Mouse (Mus musculus) liver, embryonic 13.5 days (tissue): ENCODE results near the gene Nav2. TPM values are rescaled to one million over a fixed set of nuclear protein-coding genes. Genes with fewer than 3 reads are reported as not detected.

Source experiments
- ATAC-seq: fragments of 200-750 bp; cut with Nextera tagmentation; 2 replicates; pipeline ENCODE4 v1.8.0; 2017; ENCODE audit warnings: low read depth, mild to moderate bottlenecking, moderate number of reproducible peaks, moderate library complexity
- DNase-seq: peaks from one replicate; pipeline ENCODE4 v3.0.0; 2022
- H3K27ac ChIP-seq: fragments of 300-500 bp; sonication (generic); 2 replicates; pipeline ENCODE4 v1.5.1; 2015; ENCODE audit warnings: moderate library complexity, mild to moderate bottlenecking, inconsistent platforms
- H3K27me3 ChIP-seq: fragments of 300-500 bp; sonication (generic); 2 replicates; pipeline ENCODE4 v1.6.1; 2015; ENCODE audit warnings: mild to moderate bottlenecking, inconsistent platforms
- H3K36me3 ChIP-seq: fragments of 300-500 bp; sonication (generic); 2 replicates; pipeline ENCODE4 v1.6.1; 2015; ENCODE audit warnings: mild to moderate bottlenecking, inconsistent platforms
- H3K4me1 ChIP-seq: fragments of 300-500 bp; sonication (generic); replicated peaks from 2 replicates; pipeline ENCODE4 v1.6.1; 2015; ENCODE audit warnings: inconsistent platforms
- H3K4me2 ChIP-seq: fragments of 300-500 bp; sonication (generic); 2 replicates; pipeline ENCODE4 v1.6.1; 2015; ENCODE audit warnings: inconsistent platforms, mild to moderate bottlenecking, moderate library complexity
- H3K4me3 ChIP-seq: fragments of 300-500 bp; sonication (generic); replicated peaks from 2 replicates; pipeline ENCODE4 v1.5.1; 2015; ENCODE audit warnings: mild to moderate bottlenecking, inconsistent platforms
- H3K9ac ChIP-seq: fragments of 300-500 bp; sonication (generic); 2 replicates; pipeline ENCODE4 v1.6.1; 2015; ENCODE audit warnings: mild to moderate bottlenecking, inconsistent platforms
- H3K9me3 ChIP-seq: fragments of 300-500 bp; sonication (generic); replicated peaks from 2 replicates; pipeline ENCODE4 v1.6.1; 2016; ENCODE audit warnings: inconsistent platforms
- WGBS: fragments of 180-500 bp; shearing (Covaris S2); methylation state at CpG from one replicate; pipeline ENCODE4 v1.1.7; 2015; ENCODE audit not compliant: insufficient replicate concordance; 5-methylcytosine and 5-hydroxymethylcytosine counted together
- polyA plus RNA-seq: library from polyadenylated mRNA; unstranded; fragments of >200 nt; fragmentation: Nextera tagmentation; extraction: Ambion mirVana; gene quantifications from 2 replicates; pipeline ENCODE4 v1.2.1, GENCODE M21; 2015

Nav2 gene
- polyA plus RNA-seq, 1 experiment from 2014 or later, result 1.8 TPM

DNA sequence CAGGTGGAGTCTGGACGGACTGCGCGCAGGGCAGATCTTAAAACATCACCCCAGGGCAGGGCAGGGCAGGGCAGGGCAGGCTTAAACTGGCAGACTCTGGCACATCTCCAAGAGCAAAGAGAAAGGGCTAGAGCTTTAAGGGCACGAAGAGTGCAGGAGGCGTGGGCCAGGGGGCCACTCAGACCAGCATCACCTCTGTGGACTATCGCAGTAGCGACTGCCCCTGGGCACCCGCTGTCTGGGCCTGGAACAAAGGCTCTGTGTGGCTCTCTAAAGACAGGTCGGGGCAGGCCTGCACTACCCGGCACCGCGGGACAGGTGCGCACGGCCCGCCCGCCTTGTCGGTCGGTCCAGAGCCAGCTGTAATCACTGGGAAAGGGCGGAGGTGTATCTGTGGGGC lies 491.9 kb downstream of the Nav2 start:
- no peak for ATAC-seq
- no peak overlapping the region for H3K9ac ChIP-seq
- H3K4me2 ChIP-seq, result no peak overlapping the region
- no peaks in the 10 kb centered on the region for H3K27me3 ChIP-seq
- no peaks in the 10 kb centered on the region for H3K9me3 ChIP-seq
- no peak for DNase-seq
- no peaks in the 10 kb centered on the region for H3K36me3 ChIP-seq
- no peak overlapping the region for H3K27ac ChIP-seq
- H3K4me3 ChIP-seq, result no peak overlapping the region
- peaks cover 13% of the 10 kb centered on the region for H3K4me1 ChIP-seq
- WGBS, result 78% methylated on average over 19 of the region's 19 CpGs

DNA sequence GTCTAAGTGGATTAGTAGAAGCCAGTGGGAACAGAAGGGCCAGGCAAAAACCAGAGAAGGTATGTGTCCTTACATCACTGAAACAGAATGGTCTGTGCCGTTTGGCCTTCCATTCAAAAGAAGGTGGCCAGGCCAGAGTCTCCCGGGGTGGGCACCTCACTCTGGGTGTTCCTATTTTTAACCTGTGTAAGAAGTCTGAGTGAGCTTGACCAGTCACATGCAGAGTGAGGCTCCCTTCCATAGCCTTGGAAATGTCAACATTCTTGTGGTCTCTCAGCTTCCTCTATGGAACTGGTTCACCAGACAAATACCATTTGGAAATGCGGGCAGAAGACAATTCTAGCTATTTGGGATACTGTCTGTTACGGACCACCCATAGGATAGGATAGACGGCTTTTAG lies 494.0 kb downstream of the Nav2 start:
- WGBS, result 49% methylated on average over 5 of the region's 5 CpGs
- Histone ChIP-seq H3K9me3 (no peaks in the 10 kb centered on the region), H3K9ac (no peak overlapping the region), H3K4me2 (no peak overlapping the region), H3K36me3 (no peaks in the 10 kb centered on the region), H3K27me3 (no peaks in the 10 kb centered on the region), H3K27ac (no peak overlapping the region), H3K4me1 (peaks cover 13% of the 10 kb centered on the region), H3K4me3 (no peak overlapping the region)
- DNase-seq (no peak), ATAC-seq (no peak)

DNA sequence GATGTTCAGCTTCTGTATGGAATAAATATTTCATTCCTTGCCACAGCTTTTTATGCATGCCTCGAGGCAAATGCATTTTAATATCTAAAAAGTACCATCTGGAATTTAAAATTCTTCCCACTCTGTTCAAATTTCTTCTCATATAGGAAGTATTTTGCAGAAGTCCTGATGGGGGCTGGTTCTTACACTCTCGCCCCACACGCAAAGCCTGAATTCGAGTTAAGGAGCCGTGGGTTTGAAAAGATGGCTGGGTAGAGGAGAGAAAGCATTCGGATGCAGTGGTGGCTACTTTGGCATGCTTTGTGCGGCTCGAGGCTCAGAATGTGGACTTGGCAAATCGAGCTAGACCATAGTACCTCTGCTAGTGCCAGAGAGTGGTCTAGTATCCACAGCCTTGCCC lies 499.2 kb downstream of the Nav2 start:
- Histone ChIP-seq H3K27me3 (no peaks in the 10 kb centered on the region), H3K9ac (no peak overlapping the region), H3K4me3 (no peak overlapping the region), H3K4me1 (no peaks in the 10 kb centered on the region), H3K27ac (no peak overlapping the region), H3K36me3 (no peaks in the 10 kb centered on the region), H3K4me2 (no peak overlapping the region), H3K9me3 (no peaks in the 10 kb centered on the region)
- no peak for ATAC-seq
- WGBS, result 65% methylated on average over 9 of the region's 9 CpGs
- DNase-seq, result no peak

- H3K36me3 ChIP-seq, result no peaks in the 10 kb centered on the region
- no peaks in the 10 kb centered on the region for H3K27me3 ChIP-seq
- H3K4me1 ChIP-seq, result no peaks in the 10 kb centered on the region
- no peak overlapping the region for H3K27ac ChIP-seq
- H3K4me3 ChIP-seq, result no peak overlapping the region
- ATAC-seq (no peak), DNase-seq (no peak)
- H3K9me3 ChIP-seq, result no peaks in the 10 kb centered on the region
- no peak overlapping the region for H3K9ac ChIP-seq
- 74% methylated on average over 7 of the region's 7 CpGs for whole genome bisulfite sequencing
- H3K4me2 ChIP-seq, result no peak overlapping the region
Measured at GRCm38 (mm10) chr7:49408625-49409024, 500.1 kb downstream of the Nav2 start.

- 76% methylated on average over 3 of the region's 3 CpGs for WGBS
- no peak for ATAC-seq
Measured at GRCm38 (mm10) chr7:49409265-49409664, 500.7 kb downstream of the Nav2 start.

DNA sequence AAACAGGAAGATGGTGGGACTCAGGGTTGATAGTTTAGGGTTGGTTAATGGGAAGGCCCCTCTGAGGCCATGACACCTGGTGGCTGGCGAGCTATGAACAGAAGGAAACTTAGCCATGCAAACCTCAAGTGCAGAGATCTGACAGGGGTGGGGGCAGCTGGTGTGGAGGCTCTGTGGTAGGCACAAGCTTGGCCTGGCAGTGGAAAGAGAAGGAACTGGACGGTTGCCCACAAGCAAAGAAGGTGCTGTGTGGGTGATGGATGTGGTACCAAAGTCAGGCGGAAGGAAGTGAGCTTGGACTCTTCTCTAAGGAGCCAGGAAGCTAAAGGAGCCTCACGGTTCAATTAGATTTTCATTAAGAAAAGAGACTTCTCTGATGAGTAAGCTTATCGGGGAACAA lies 501.7 kb downstream of the Nav2 start:
- WGBS, result 66% methylated on average over 5 of the region's 5 CpGs
- Histone ChIP-seq H3K4me2 (no peak overlapping the region), H3K36me3 (no peaks in the 10 kb centered on the region), H3K27me3 (no peaks in the 10 kb centered on the region), H3K4me3 (no peak overlapping the region), H3K4me1 (no peaks in the 10 kb centered on the region), H3K9me3 (no peaks in the 10 kb centered on the region), H3K27ac (no peak overlapping the region), H3K9ac (no peak overlapping the region)
- ATAC-seq (no peak), DNase-seq (no peak)

More at GRCm38 (mm10) chr7:49409265-49409664, 500.7 kb downstream of the Nav2 start:
- H3K4me3 ChIP-seq, result no peak overlapping the region
- no peak overlapping the region for H3K27ac ChIP-seq
- no peak overlapping the region for H3K9ac ChIP-seq
- H3K36me3 ChIP-seq, result no peaks in the 10 kb centered on the region
- DNase-seq, result no peak
- no peak overlapping the region for H3K4me2 ChIP-seq
- H3K27me3 ChIP-seq, result no peaks in the 10 kb centered on the region
- H3K9me3 ChIP-seq, result no peaks in the 10 kb centered on the region
- H3K4me1 ChIP-seq, result no peaks in the 10 kb centered on the region

- Histone ChIP-seq H3K9me3 (no peaks in the 10 kb centered on the region), H3K4me3 (no peak overlapping the region), H3K36me3 (no peaks in the 10 kb centered on the region), H3K27me3 (no peaks in the 10 kb centered on the region), H3K4me1 (no peaks in the 10 kb centered on the region), H3K27ac (no peak overlapping the region), H3K9ac (no peak overlapping the region), H3K4me2 (no peak overlapping the region)
- no peak for DNase-seq
- 74% methylated on average over 4 of the region's 4 CpGs for WGBS
- no peak for ATAC-seq
Measured at GRCm38 (mm10) chr7:49410892-49411291, 502.4 kb downstream of the Nav2 start.

DNA sequence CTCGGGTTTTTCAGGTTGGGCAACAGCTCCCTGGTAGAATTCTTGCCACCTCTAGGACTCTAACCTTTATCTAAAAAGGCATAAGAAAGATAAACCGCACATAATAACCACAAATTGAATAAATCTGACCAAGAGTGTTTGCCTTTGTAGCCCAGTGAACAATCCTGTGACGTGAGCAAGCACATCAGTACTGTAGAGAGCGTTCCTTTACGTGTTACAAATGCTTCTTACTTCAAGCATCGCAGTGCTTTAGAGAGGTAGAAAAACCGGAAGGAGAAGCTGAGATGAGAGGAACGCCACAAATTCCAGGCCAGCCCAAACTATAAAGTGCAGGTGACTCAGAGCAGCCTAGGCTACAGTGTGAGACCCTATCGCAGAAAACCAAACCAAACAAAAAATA lies 503.3 kb downstream of the Nav2 start:
- Histone ChIP-seq H3K9me3 (no peaks in the 10 kb centered on the region), H3K36me3 (no peaks in the 10 kb centered on the region), H3K27me3 (no peaks in the 10 kb centered on the region), H3K9ac (no peak overlapping the region), H3K27ac (no peak overlapping the region), H3K4me3 (no peak overlapping the region), H3K4me2 (no peak overlapping the region), H3K4me1 (no peaks in the 10 kb centered on the region)
- DNase-seq (no peak), ATAC-seq (no peak)
- 67% methylated on average over 9 of the region's 9 CpGs for WGBS

DNA sequence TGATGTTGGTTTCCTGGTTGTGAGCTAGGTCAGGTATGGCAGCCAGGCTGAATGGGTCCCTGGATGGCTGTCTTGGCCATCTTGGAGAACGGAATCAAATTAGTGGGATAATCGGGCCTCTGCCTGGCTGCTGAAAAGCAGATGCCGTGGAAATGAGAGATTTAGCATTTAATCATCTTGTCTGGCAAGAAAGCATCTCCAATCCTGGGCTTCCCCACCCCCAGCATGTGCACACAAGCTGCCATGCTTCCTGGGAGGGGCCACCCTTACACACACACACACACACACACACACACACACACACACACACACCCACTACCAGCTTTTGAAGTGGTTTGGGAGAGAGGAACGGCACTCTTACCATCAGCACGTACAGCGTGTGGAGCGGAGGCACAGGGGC lies 506.6 kb downstream of the Nav2 start:
- ATAC-seq (no peak), DNase-seq (no peak)
- Histone ChIP-seq H3K4me1 (no peaks in the 10 kb centered on the region), H3K9ac (no peak overlapping the region), H3K36me3 (no peaks in the 10 kb centered on the region), H3K9me3 (no peaks in the 10 kb centered on the region), H3K27ac (no peak overlapping the region), H3K27me3 (no peaks in the 10 kb centered on the region), H3K4me2 (no peak overlapping the region), H3K4me3 (no peak overlapping the region)
- 78% methylated on average over 7 of the region's 7 CpGs for WGBS

DNA sequence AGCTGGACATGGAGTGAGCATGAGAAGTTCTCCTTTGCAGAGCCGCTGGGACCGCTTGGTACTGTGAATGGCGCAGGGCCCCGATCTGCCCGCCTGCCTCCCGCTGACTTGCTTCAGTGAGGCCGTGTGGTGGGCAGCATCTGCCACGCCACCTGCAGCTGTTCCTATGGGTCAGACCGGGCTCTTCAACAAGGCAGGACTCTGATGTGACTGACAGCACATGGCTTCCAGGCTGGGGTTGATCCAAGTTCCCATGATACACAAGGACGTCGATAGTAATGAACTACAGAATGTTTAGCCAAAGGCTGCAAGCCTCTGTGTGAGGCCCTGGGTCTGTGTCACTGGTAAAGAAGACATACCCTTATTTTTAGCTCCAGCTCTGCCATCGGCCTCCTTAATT lies 507.2 kb downstream of the Nav2 start:
- no peak overlapping the region for H3K4me3 ChIP-seq
- H3K9me3 ChIP-seq, result no peaks in the 10 kb centered on the region
- H3K27ac ChIP-seq, result no peak overlapping the region
- no peaks in the 10 kb centered on the region for H3K27me3 ChIP-seq
- H3K36me3 ChIP-seq, result no peaks in the 10 kb centered on the region
- H3K9ac ChIP-seq, result no peak overlapping the region
- H3K4me2 ChIP-seq, result no peak overlapping the region
- H3K4me1 ChIP-seq, result no peaks in the 10 kb centered on the region
- no peak for ATAC-seq
- DNase-seq, result no peak
- 76% methylated on average over 12 of the region's 12 CpGs for WGBS

DNA sequence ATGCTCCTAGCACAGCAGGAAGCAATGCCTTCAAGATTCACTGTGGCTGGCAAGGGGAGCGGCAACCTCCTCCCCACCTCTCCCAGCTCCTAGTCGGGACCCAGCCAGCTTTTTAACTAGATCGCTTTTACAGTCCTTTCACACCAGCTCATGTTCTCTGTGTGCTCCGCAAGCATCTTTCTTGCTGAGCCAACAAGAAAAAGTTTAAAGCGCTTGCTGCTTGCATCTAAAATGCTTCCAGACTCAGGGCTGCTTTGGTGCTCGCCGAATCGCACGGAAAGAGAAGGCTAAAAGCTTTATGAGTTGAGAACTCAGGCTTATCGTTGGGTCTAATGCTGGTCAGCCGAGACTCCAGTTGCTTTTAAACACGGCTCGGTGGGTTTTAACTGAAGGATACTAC lies 510.3 kb downstream of the Nav2 start:
- Histone ChIP-seq H3K9ac (no peak overlapping the region), H3K9me3 (no peaks in the 10 kb centered on the region), H3K36me3 (no peaks in the 10 kb centered on the region), H3K27me3 (no peaks in the 10 kb centered on the region), H3K27ac (no peak overlapping the region), H3K4me2 (no peak overlapping the region), H3K4me3 (no peak overlapping the region), H3K4me1 (no peaks in the 10 kb centered on the region)
- 68% methylated on average over 13 of the region's 13 CpGs for WGBS
- no peak for ATAC-seq
- DNase-seq, result no peak

- Histone ChIP-seq H3K36me3 (no peaks in the 10 kb centered on the region), H3K9ac (no peak overlapping the region), H3K27ac (no peak overlapping the region), H3K27me3 (no peaks in the 10 kb centered on the region), H3K4me1 (no peaks in the 10 kb centered on the region), H3K9me3 (no peaks in the 10 kb centered on the region), H3K4me2 (no peak overlapping the region), H3K4me3 (no peak overlapping the region)
- no peak for DNase-seq
- 78% methylated on average over 17 of the region's 17 CpGs for WGBS
- ATAC-seq, result no peak
Measured at GRCm38 (mm10) chr7:49420139-49420802, 511.8 kb downstream of the Nav2 start.
